Mouse (Mus musculus) layer of hippocampus, adult 11-12 months (tissue): Measurements from ENCODE around the gene Slc22a12.
A peak's percentile ranks its signal among the peaks of the same experiment; 100 is the strongest.

ENCODE experiments used
- DNase-seq: peaks from one replicate; pipeline ENCODE4 v3.0.0; 2022; ENCODE audit warnings: low spot score

The Slc22a12 gene

GRCm38 (mm10) chr19:6515448-6515847 lies 27.4 kb downstream of the Slc22a12 start:
- DNase-seq = no peak

- no peak for DNase-seq
Observed at GRCm38 (mm10) chr19:6514940-6515339, 27.9 kb downstream of the Slc22a12 start.

GRCm38 (mm10) chr19:6513389-6514139 lies 29.3 kb downstream of the Slc22a12 start:
- DNase-seq = no peak

- DNase-seq = no peak
Observed at GRCm38 (mm10) chr19:6510546-6510945, 32.3 kb downstream of the Slc22a12 start.

- no peak for DNase-seq
Observed at GRCm38 (mm10) chr19:6509881-6510280, 33.0 kb downstream of the Slc22a12 start.

GRCm38 (mm10) chr19:6507393-6507792 lies 35.4 kb downstream of the Slc22a12 start:
- no peak for DNase-seq

- DNase-seq = no peak
Observed at GRCm38 (mm10) chr19:6504656-6505045, 38.2 kb downstream of the Slc22a12 start.

- no peak for DNase-seq
Observed at GRCm38 (mm10) chr19:6503926-6504655, 38.7 kb downstream of the Slc22a12 start.

- no peak for DNase-seq
Observed at GRCm38 (mm10) chr19:6502543-6503319, 40.1 kb downstream of the Slc22a12 start.

GRCm38 (mm10) chr19:6502035-6502541 lies 40.7 kb downstream of the Slc22a12 start:
- DNase-seq = peak; percentile 78

GRCm38 (mm10) chr19:6500636-6501025 lies 42.2 kb downstream of the Slc22a12 start:
- no peak for DNase-seq

GRCm38 (mm10) chr19:6499860-6500635 lies 42.8 kb downstream of the Slc22a12 start:
- no peak for DNase-seq

GRCm38 (mm10) chr19:6498350-6499131 lies 44.3 kb downstream of the Slc22a12 start:
- DNase-seq = no peak

- no peak for DNase-seq
Observed at GRCm38 (mm10) chr19:6497803-6498202, 45.0 kb downstream of the Slc22a12 start.

- peak; percentile 76 for DNase-seq
Observed at GRCm38 (mm10) chr19:6497150-6497801, 45.6 kb downstream of the Slc22a12 start.

GRCm38 (mm10) chr19:6496462-6497149 lies 46.2 kb downstream of the Slc22a12 start:
- no peak for DNase-seq

GRCm38 (mm10) chr19:6495714-6496113 lies 47.1 kb downstream of the Slc22a12 start:
- no peak for DNase-seq

- no peak for DNase-seq
Observed at GRCm38 (mm10) chr19:6494504-6495170, 48.2 kb downstream of the Slc22a12 start.

- DNase-seq = no peak
Observed at GRCm38 (mm10) chr19:6494032-6494431, 48.8 kb downstream of the Slc22a12 start.
